Mouse (Mus musculus) gastrocnemius, postnatal 25 days (tissue): ENCODE data around the gene Trib2. TPM values are rescaled to one million over a fixed set of nuclear protein-coding genes. Genes with fewer than 3 reads are reported as not detected.

Experiments
- DNase-seq: peaks from one replicate; pipeline ENCODE4 v3.0.0; 2022
- microRNA-seq, 2 experiments: library from miRNA; unstranded; fragments of <30 nt; microRNA quantifications; one replicate each; pipeline ENCODE4 v1.2.0; 2021; ENCODE audit warnings: borderline replicate concordance in 2 of 2
- total RNA-seq, 2 experiments: library from RNA; stranded (reverse); gene quantifications; 1 replicate in 1 of 2; 2 replicates in 1 of 2; pipeline ENCODE4 v1.2.3; 2021

Gene Trib2
- total RNA-seq, 2 experiments from 2014 or later = 13.6 to 20.0 TPM

GRCm38 (mm10) chr12:15765996-15766395 is 50.7 kb downstream of the Trib2 start:
- DNase-seq = peak; percentile 90

DNA sequence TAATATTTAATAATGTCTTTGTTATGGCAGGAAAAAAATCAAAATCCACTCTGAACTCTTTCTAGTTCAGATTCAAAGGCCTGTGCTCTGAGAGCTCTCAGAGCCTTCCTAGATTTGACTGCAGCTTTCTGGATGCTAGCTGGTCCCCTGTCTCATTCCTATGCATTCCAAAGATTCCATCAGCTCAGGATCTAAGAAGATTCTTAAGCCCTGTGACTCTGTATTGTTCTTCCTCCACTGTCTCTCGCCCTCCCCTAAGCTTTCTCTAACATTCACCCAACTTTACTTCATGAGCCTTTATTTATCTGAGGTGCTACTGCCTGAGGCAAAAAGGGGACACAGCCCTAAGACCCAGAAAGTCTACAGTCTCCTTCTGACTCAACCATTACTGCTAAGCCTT is 51.5 kb downstream of the Trib2 start:
- DNase-seq = no peak

DNA sequence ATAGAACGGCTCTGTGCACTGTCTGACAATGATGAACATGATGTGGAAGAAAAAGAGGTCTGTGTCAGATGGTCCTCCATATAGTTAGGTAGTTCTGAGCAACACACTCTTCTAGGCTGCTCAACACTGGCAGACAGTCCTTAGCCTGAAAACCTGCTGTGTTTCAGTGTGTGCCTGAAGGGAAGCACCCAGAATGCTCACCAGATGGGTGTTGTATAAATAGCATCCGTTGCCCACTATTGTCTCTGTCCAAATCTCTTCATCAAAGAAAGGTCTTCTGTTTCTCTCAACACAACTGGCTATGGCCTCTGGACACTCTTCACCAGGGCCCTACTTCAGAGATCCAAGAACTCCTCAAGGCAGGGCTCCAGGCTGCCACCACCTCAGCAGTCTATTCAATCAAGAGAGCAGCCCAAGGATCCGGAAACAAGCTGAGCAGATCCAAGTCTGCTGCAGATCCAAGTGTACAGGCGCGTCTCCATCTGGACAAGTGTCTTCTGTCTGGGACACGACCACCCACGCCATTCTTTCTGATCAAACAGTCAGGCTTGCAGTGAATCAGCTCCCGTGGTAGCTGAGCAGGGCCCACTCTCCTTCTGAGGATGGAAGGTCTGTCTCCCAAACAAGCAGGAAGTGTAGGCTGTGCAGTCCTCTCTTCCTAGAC is 55.1 kb downstream of the Trib2 start:
- peak; percentile 8 for DNase-seq

- DNase-seq = no peak
Observed at GRCm38 (mm10) chr12:15760684-15761083, 56.0 kb downstream of the Trib2 start.

- DNase-seq = no peak
Observed at GRCm38 (mm10) chr12:15758866-15759265, 57.9 kb downstream of the Trib2 start.

GRCm38 (mm10) chr12:15757351-15757750 is 59.4 kb downstream of the Trib2 start:
- DNase-seq = no peak

DNA sequence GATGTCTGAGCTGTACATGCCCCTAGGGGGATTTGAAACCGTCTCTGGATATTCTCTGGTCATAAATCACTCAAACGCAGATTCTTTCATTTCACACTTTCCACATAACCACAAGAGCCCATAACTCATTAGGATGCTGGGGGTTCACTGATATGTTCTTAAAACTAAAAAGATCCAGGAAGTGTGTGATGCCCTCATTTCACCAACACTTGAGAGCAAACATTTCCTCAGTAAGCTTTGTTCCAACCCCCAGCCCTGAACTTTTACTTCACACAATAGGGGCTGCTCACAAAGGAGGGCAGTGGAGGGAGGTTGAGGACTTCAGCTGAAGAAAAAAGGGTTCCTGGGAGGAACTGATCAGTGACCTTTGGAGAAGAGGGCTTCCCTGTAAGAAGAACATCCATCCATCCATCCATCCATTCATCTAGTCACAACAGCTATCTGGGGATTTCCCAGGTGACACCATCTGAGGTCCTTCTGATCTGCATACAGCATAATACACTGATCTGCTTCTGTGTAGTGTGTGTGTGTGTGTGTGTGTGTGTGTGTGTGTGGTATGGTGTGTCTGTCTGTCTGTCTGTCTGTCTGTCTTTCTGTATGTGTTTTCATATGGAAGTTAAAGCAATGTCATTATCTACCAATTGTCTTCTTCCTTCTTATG is 61.6 kb downstream of the Trib2 start:
- no peak for DNase-seq

DNA sequence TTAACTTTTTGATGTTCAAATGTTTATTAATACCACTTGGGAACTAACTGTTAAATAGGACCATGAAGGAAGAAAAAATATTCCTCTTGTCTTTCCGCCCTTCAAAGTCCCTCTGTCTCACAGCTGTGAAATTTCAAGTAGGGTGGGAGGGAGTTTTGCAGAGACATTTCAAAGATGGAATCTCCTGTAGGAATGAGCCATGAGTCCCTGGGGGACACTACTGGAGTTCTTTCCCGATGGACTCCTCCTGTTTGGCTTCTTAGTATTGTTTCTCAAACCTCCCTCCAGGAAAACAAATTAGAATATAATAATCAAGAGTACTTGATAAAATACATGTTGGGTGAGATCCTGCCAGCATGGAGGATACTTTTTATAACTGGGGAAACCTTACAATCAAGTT is 62.1 kb downstream of the Trib2 start:
- DNase-seq = no peak

- DNase-seq = no peak
Observed at GRCm38 (mm10) chr12:15749646-15750195, 67.0 kb downstream of the Trib2 start.

GRCm38 (mm10) chr12:15745752-15746151 is 71.0 kb downstream of the Trib2 start:
- peak; percentile 31 for DNase-seq

Small RNA genes within 50 kb of the gene (microRNA-seq; reads per million reads assigned to microRNA genes)
- gene Mir6387 = 0 reads per million in 2 experiments
